Mouse (Mus musculus) embryonic facial prominence, embryonic 14.5 days (tissue): Measurements from ENCODE around the gene Soga1. TPM values are rescaled to one million over a fixed set of nuclear protein-coding genes. Genes with fewer than 3 reads are reported as not detected.

Experiments
- ATAC-seq: fragments of 200-750 bp; cut with Nextera tagmentation; 2 replicates; pipeline ENCODE4 v1.8.0; 2017; ENCODE audit warnings: low read depth, moderate number of reproducible peaks, moderate TSS enrichment
- DNase-seq: peaks from one replicate; pipeline ENCODE4 v3.0.0-alpha.2; 2015; ENCODE audit warnings: low spot score
- H3K27ac ChIP-seq: fragments of 300-500 bp; sonication (generic); replicated peaks from 2 replicates; pipeline ENCODE4 v1.5.1; 2014; ENCODE audit warnings: low read depth, mild to moderate bottlenecking, low read length, moderate library complexity
- H3K27me3 ChIP-seq: fragments of 300-500 bp; sonication (generic); replicated peaks from 2 replicates; pipeline ENCODE4 v1.6.1; 2014; ENCODE audit warnings: low read length; ENCODE audit not compliant: control insufficient read depth, insufficient read depth
- H3K36me3 ChIP-seq: fragments of 300-500 bp; sonication (generic); 2 replicates; pipeline ENCODE4 v1.6.1; 2014; ENCODE audit warnings: low read length, mixed read lengths; ENCODE audit not compliant: control insufficient read depth, insufficient read depth
- H3K4me1 ChIP-seq: fragments of 300-500 bp; sonication (generic); 2 replicates; pipeline ENCODE4 v1.6.1; 2014; ENCODE audit warnings: antibody characterized with exemption, low read length; ENCODE audit not compliant: control insufficient read depth, insufficient read depth
- H3K4me2 ChIP-seq: fragments of 300-500 bp; sonication (generic); 2 replicates; pipeline ENCODE4 v1.6.1; 2014; ENCODE audit warnings: low read depth, mild to moderate bottlenecking, low read length, moderate library complexity, mixed read lengths
- H3K4me3 ChIP-seq: fragments of 300-500 bp; sonication (generic); 2 replicates; pipeline ENCODE4 v1.5.1; 2014; ENCODE audit warnings: low read depth, mild to moderate bottlenecking, low read length
- H3K9ac ChIP-seq: fragments of 300-500 bp; sonication (generic); 2 replicates; pipeline ENCODE4 v1.6.1; 2014; ENCODE audit warnings: low read depth, mild to moderate bottlenecking, low read length, moderate library complexity, mixed read lengths
- H3K9me3 ChIP-seq: fragments of 300-500 bp; sonication (generic); 2 replicates; pipeline ENCODE4 v1.6.1; 2016; ENCODE audit warnings: low read length; ENCODE audit not compliant: control insufficient read depth
- WGBS: fragments of 180-500 bp; shearing (Covaris S2); extraction: QIAGEN DNeasy Blood & Tissue Kit; methylation state at CpG from one replicate; pipeline ENCODE4 v1.1.7; 2014; 5-methylcytosine and 5-hydroxymethylcytosine counted together
- polyA plus RNA-seq: library from polyadenylated mRNA; unstranded; fragments of >200 nt; fragmentation: Nextera tagmentation; extraction: Ambion mirVana; gene quantifications from 2 replicates; pipeline ENCODE4 v1.2.1, GENCODE M21; 2014

Gene Soga1
- polyA plus RNA-seq, 1 experiment from 2014 or later = 6.3 TPM

- H3K4me3 ChIP-seq = no peak overlapping the region
- no peaks in the 10 kb centered on the region for H3K27me3 ChIP-seq
- ATAC-seq (no peak), DNase-seq (no peak)
- H3K4me1 ChIP-seq = peaks cover 9% of the 10 kb centered on the region
- H3K9me3 ChIP-seq = no peaks in the 10 kb centered on the region
- H3K9ac ChIP-seq = no peak overlapping the region
- H3K4me2 ChIP-seq = no peak overlapping the region
- 65% methylated on average over 3 of the region's 3 CpGs for WGBS
- no peak overlapping the region for H3K27ac ChIP-seq
- H3K36me3 ChIP-seq = no peaks in the 10 kb centered on the region
These were observed 91.7 kb downstream of the Soga1 start for GRCm38 (mm10) chr2:156987316-156987715.

DNA sequence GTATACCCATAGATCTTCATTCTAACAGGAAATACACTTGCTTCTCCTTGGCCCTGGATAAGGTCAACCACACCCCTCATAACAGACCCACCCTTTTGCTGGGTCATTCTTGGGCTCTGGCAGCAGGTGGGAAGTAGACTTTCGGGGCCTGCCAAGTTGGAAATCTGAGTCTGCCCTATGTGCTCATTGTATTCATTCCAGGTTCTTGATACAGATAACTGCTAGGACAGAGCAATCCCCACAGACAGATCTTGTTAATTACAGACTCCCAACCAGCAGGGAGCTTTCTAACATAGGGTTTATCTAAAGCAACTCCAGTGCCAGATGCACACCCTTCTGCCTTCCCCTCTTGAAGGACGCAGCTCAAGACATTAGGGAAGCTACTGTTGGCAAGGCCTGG is 96.2 kb downstream of the Soga1 start:
- H3K36me3 ChIP-seq = no peaks in the 10 kb centered on the region
- no peak overlapping the region for H3K27ac ChIP-seq
- no peak overlapping the region for H3K4me2 ChIP-seq
- no peaks in the 10 kb centered on the region for H3K27me3 ChIP-seq
- H3K4me1 ChIP-seq = no peaks in the 10 kb centered on the region
- ATAC-seq (peak; percentile 55; the same call in 1 of the 2 replicates), DNase-seq (peak; percentile 22)
- H3K9me3 ChIP-seq = no peaks in the 10 kb centered on the region
- WGBS = 75% methylated on average over 2 of the region's 2 CpGs
- H3K9ac ChIP-seq = no peak overlapping the region
- no peak overlapping the region for H3K4me3 ChIP-seq

GRCm38 (mm10) chr2:156981291-156981690 is 97.8 kb downstream of the Soga1 start:
- Histone ChIP-seq H3K36me3 (no peaks in the 10 kb centered on the region), H3K9me3 (no peaks in the 10 kb centered on the region), H3K4me2 (no peak overlapping the region), H3K4me3 (no peak overlapping the region), H3K9ac (no peak overlapping the region), H3K27ac (no peak overlapping the region), H3K27me3 (no peaks in the 10 kb centered on the region), H3K4me1 (no peaks in the 10 kb centered on the region)
- DNase-seq = no peak
- WGBS = 85% methylated on average over 4 of the region's 4 CpGs
- no peak for ATAC-seq

DNA sequence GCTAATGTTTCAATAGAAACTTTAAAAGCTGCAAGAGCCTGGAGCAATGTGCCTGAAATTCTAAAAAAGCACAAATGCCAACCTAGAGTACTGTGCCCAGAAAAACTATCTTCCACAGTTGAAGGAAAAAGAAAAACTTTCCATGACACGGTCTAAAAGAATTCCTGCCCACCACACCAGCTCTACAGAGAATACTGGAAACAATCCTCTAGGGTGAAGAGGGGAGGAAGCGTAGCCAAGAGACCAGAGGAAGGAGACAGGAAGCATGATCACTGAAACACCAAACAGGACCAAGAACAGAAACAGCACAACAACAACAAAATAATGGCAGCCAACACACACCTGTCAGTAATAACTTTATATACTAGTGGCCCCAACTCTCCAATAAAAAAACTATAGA is 99.0 kb downstream of the Soga1 start:
- DNase-seq = peak; percentile 31
- Histone ChIP-seq H3K4me1 (no peaks in the 10 kb centered on the region), H3K27ac (0 out of 2 replicates have a peak overlapping the region, but pooled peaks have one; percentile 21), H3K9ac (no peak overlapping the region), H3K27me3 (no peaks in the 10 kb centered on the region), H3K4me3 (no peak overlapping the region), H3K9me3 (no peaks in the 10 kb centered on the region), H3K36me3 (no peaks in the 10 kb centered on the region), H3K4me2 (no peak overlapping the region)
- no peak for ATAC-seq
- WGBS = 60% methylated on average over 2 of the region's 2 CpGs

DNA sequence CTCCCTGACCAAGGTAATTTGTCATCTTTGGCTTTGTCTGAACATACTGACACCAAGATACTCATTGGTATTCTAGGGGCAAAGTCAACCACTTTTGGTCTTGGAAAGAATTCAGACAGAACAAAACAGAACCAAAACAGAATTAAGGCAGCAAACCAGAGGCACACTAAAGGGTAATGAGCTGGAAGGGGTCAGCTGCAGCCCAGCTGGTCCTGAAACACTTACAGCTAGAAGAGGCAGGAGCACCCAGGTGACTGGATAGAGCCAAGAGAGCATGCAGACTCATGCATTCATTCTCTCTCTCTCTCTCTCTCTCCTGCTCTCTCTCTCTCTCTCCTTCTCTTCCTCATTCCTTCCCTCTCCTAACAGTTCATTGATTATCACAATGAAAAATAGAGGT is 102.3 kb downstream of the Soga1 start:
- no peak overlapping the region; the same call in 1 of the 2 replicates for H3K27ac ChIP-seq
- H3K36me3 ChIP-seq = no peaks in the 10 kb centered on the region
- H3K4me1 ChIP-seq = no peaks in the 10 kb centered on the region
- H3K27me3 ChIP-seq = no peaks in the 10 kb centered on the region
- ATAC-seq (no peak), DNase-seq (no peak)
- no peak overlapping the region for H3K4me3 ChIP-seq
- no peak overlapping the region for H3K9ac ChIP-seq
- H3K4me2 ChIP-seq = no peak overlapping the region
- no peaks in the 10 kb centered on the region for H3K9me3 ChIP-seq

- WGBS = 59% methylated on average over 2 of the region's 2 CpGs
- Histone ChIP-seq H3K9ac (no peak overlapping the region), H3K4me1 (no peaks in the 10 kb centered on the region), H3K4me2 (no peak overlapping the region), H3K9me3 (no peaks in the 10 kb centered on the region), H3K27ac (no peak overlapping the region), H3K27me3 (no peaks in the 10 kb centered on the region), H3K4me3 (no peak overlapping the region), H3K36me3 (no peaks in the 10 kb centered on the region)
- no peak for ATAC-seq
- DNase-seq = no peak
These were observed 104.1 kb downstream of the Soga1 start for GRCm38 (mm10) chr2:156974967-156975366.

GRCm38 (mm10) chr2:156973316-156974100 is 105.5 kb downstream of the Soga1 start:
- Histone ChIP-seq H3K4me2 (no peak overlapping the region), H3K27me3 (no peaks in the 10 kb centered on the region), H3K9ac (no peak overlapping the region), H3K4me3 (no peak overlapping the region), H3K27ac (no peak overlapping the region), H3K36me3 (no peaks in the 10 kb centered on the region), H3K9me3 (no peaks in the 10 kb centered on the region), H3K4me1 (no peaks in the 10 kb centered on the region)
- WGBS = 77% methylated on average over 5 of the region's 5 CpGs
- DNase-seq (no peak), ATAC-seq (no peak)

GRCm38 (mm10) chr2:156970253-156970652 is 108.8 kb downstream of the Soga1 start:
- H3K36me3 ChIP-seq = no peaks in the 10 kb centered on the region
- H3K4me1 ChIP-seq = no peaks in the 10 kb centered on the region
- H3K9ac ChIP-seq = no peak overlapping the region
- 69% methylated on average over 7 of the region's 7 CpGs for WGBS
- peak; percentile 19 for DNase-seq
- H3K4me2 ChIP-seq = no peak overlapping the region
- H3K4me3 ChIP-seq = no peak overlapping the region
- ATAC-seq = peak; percentile 47; the same call in 1 of the 2 replicates
- H3K27me3 ChIP-seq = no peaks in the 10 kb centered on the region
- H3K27ac ChIP-seq = no peak overlapping the region
- no peaks in the 10 kb centered on the region for H3K9me3 ChIP-seq

GRCm38 (mm10) chr2:156968501-156968900 is 110.6 kb downstream of the Soga1 start:
- WGBS = 77% methylated on average over 4 of the region's 4 CpGs
- Histone ChIP-seq H3K9me3 (no peaks in the 10 kb centered on the region), H3K36me3 (no peaks in the 10 kb centered on the region), H3K27ac (no peak overlapping the region), H3K9ac (no peak overlapping the region), H3K4me3 (no peak overlapping the region), H3K27me3 (no peaks in the 10 kb centered on the region), H3K4me2 (no peak overlapping the region), H3K4me1 (no peaks in the 10 kb centered on the region)
- ATAC-seq = no peak
- DNase-seq = no peak
